Mouse (Mus musculus) myocyte (in vitro differentiated cells): Measurements from ENCODE around the gene Cript. TPM values are rescaled to one million over a fixed set of nuclear protein-coding genes. Genes with fewer than 3 reads are reported as not detected.

Experiments
- H3K27me3 ChIP-seq: one replicate; pipeline ENCODE4 v1.6.1; 2011; ENCODE audit not compliant: control insufficient read depth, insufficient read depth, insufficient read length
- H3K36me3 ChIP-seq: one replicate; pipeline ENCODE4 v1.6.1; 2011; ENCODE audit not compliant: control insufficient read depth, insufficient read depth
- H3K4me2 ChIP-seq: one replicate; pipeline ENCODE4 v1.6.1; 2011; ENCODE audit warnings: low read depth, control low read depth
- H3K4me3 ChIP-seq: one replicate; pipeline ENCODE4 v1.5.1; 2011; ENCODE audit warnings: mild to moderate bottlenecking, control low read depth, moderate library complexity
- H3K79me2 ChIP-seq: one replicate; pipeline ENCODE4 v1.6.1; 2011; ENCODE audit not compliant: control insufficient read depth, insufficient read depth
- H3ac ChIP-seq: one replicate; pipeline ENCODE4 v1.6.1; 2011; ENCODE audit not compliant: control insufficient read depth, insufficient read length
- CEBPB ChIP-seq: IDR thresholded peaks from 2 replicates; pipeline ENCODE4 v1.6.1; 2011; ENCODE audit warnings: mild to moderate bottlenecking, moderate library complexity; ENCODE audit not compliant: poor library complexity, insufficient read depth, severe bottlenecking
- E2F4 ChIP-seq: IDR thresholded peaks from one replicate; pipeline ENCODE4 v1.6.1; 2011; ENCODE audit warnings: mild to moderate bottlenecking, control low read depth, moderate library complexity; ENCODE audit not compliant: insufficient read depth
- MAX ChIP-seq: IDR thresholded peaks from one replicate; pipeline ENCODE4 v1.6.1; 2011; ENCODE audit warnings: low read depth, mild to moderate bottlenecking, control low read depth
- MYOD1 ChIP-seq, 3 experiments: IDR thresholded peaks; one replicate each; pipeline ENCODE4 v1.6.1; 2011; ENCODE audit warnings: control low read depth in 2 of 3, low read depth in 2 of 3, mild to moderate bottlenecking in 2 of 3, moderate library complexity in 1 of 3; ENCODE audit not compliant: insufficient read length in 2 of 3, control insufficient read depth in 1 of 3
- MYOG ChIP-seq, 3 experiments: IDR thresholded peaks; one replicate each; pipeline ENCODE4 v1.6.1; 2011; ENCODE audit warnings: control low read depth in 2 of 3, low read depth in 2 of 3, mild to moderate bottlenecking in 2 of 3; ENCODE audit not compliant: insufficient read length in 2 of 3, control insufficient read depth in 1 of 3, insufficient read depth in 1 of 3
- POLR2A ChIP-seq: IDR thresholded peaks from one replicate; pipeline ENCODE4 v1.6.1; 2011; ENCODE audit warnings: low read depth, mild to moderate bottlenecking, control low read depth, moderate library complexity; ENCODE audit not compliant: insufficient read length
- POLR2AphosphoS2 ChIP-seq: IDR thresholded peaks from one replicate; pipeline ENCODE4 v1.6.1; 2011; ENCODE audit warnings: low read depth, control low read depth; ENCODE audit not compliant: insufficient read length
- REST ChIP-seq: IDR thresholded peaks from one replicate; pipeline ENCODE4 v1.6.1; 2011; ENCODE audit warnings: mild to moderate bottlenecking, control low read depth, moderate library complexity; ENCODE audit not compliant: insufficient read depth, insufficient read length
- SRF ChIP-seq: IDR thresholded peaks from one replicate; pipeline ENCODE4 v1.6.1; 2011; ENCODE audit warnings: low read depth; ENCODE audit not compliant: control insufficient read depth, insufficient read length
- TCF12 ChIP-seq: IDR thresholded peaks from one replicate; pipeline ENCODE4 v1.6.1; 2011; ENCODE audit warnings: mild to moderate bottlenecking, control low read depth; ENCODE audit not compliant: poor library complexity, insufficient read depth, severe bottlenecking
- TCF3 ChIP-seq: IDR thresholded peaks from one replicate; pipeline ENCODE4 v1.6.1; 2011; ENCODE audit warnings: low read depth, control low read depth; ENCODE audit not compliant: insufficient read length
- USF1 ChIP-seq: IDR thresholded peaks from one replicate; pipeline ENCODE4 v1.6.1; 2011; ENCODE audit warnings: low read depth, mild to moderate bottlenecking, control low read depth, moderate library complexity
- polyA plus RNA-seq: library from polyadenylated mRNA; unstranded; fragments of >200 nt; fragmentation: generic; extraction: Trizol; gene quantifications from one replicate; pipeline ENCODE4 v1.2.1, GENCODE M21; 2012; ENCODE audit warnings: missing spikeins

Cript gene
- polyA plus RNA-seq, 1 experiment = 49.1 TPM

- Histone ChIP-seq H3K4me2 (no peak overlapping the region), H3K27me3 (no peaks in the 10 kb centered on the region), H3K36me3 (no peaks in the 10 kb centered on the region), H3K79me2 (no peaks in the 10 kb centered on the region), H3ac (no peak overlapping the region), H3K4me3 (no peak overlapping the region)
- no peak for TF ChIP-seq POLR2A
- TF ChIP-seq TCF12 = no peak
- no peak for TF ChIP-seq SRF
- no peak for TF ChIP-seq TCF3
- TF ChIP-seq REST = no peak
- TF ChIP-seq MYOD1 (IDR thresholded peaks at IDR 0.05; ENCODE audit: control insufficient read depth in 1 of 3, insufficient read length in 2 of 3, low read depth in 2 of 3) = no peak
Measured at GRCm38 (mm10) chr17:87050469-87051175, 25.3 kb downstream of the Cript start.

- no peaks in the 10 kb centered on the region for H3K79me2 ChIP-seq
- H3ac ChIP-seq = no peak overlapping the region
- H3K36me3 ChIP-seq = no peaks in the 10 kb centered on the region
- no peak overlapping the region for H3K4me2 ChIP-seq
- H3K27me3 ChIP-seq = no peaks in the 10 kb centered on the region
- TF ChIP-seq POLR2A (no peak), TCF12 (no peak), MYOG (IDR thresholded peaks at IDR 0.05; ENCODE audit: control insufficient read depth in 1 of 3, insufficient read depth in 1 of 3, insufficient read length in 2 of 3, low read depth in 2 of 3) (no peak), E2F4 (no peak), TCF3 (no peak), MAX (no peak), POLR2AphosphoS2 (no peak), USF1 (no peak), SRF (no peak), MYOD1 (IDR thresholded peaks at IDR 0.05; ENCODE audit: control insufficient read depth in 1 of 3, insufficient read length in 2 of 3, low read depth in 2 of 3) (no peak), CEBPB (no peak), REST (no peak)
- no peak overlapping the region for H3K4me3 ChIP-seq
Measured at GRCm38 (mm10) chr17:87051652-87052051, 26.3 kb downstream of the Cript start.

GRCm38 (mm10) chr17:87052432-87052831 lies 27.1 kb downstream of the Cript start:
- Histone ChIP-seq H3K36me3 (no peaks in the 10 kb centered on the region), H3K4me2 (no peak overlapping the region), H3K79me2 (no peaks in the 10 kb centered on the region), H3K4me3 (no peak overlapping the region), H3K27me3 (no peaks in the 10 kb centered on the region), H3ac (no peak overlapping the region)
- TF ChIP-seq SRF (no peak), CEBPB (no peak), POLR2AphosphoS2 (no peak)

GRCm38 (mm10) chr17:87053921-87054320 lies 28.6 kb downstream of the Cript start:
- no peak overlapping the region for H3K4me3 ChIP-seq
- H3K27me3 ChIP-seq = no peaks in the 10 kb centered on the region
- H3K4me2 ChIP-seq = no peak overlapping the region
- no peaks in the 10 kb centered on the region for H3K79me2 ChIP-seq
- H3K36me3 ChIP-seq = no peaks in the 10 kb centered on the region
- H3ac ChIP-seq = no peak overlapping the region
- TF ChIP-seq MYOG (IDR thresholded peaks at IDR 0.05; ENCODE audit: control insufficient read depth in 1 of 3, insufficient read depth in 1 of 3, insufficient read length in 2 of 3, low read depth in 2 of 3) = no peak
- no peak for TF ChIP-seq USF1
- TF ChIP-seq POLR2A = no peak
- no peak for TF ChIP-seq MAX
- no peak for TF ChIP-seq MYOD1 (IDR thresholded peaks at IDR 0.05; ENCODE audit: control insufficient read depth in 1 of 3, insufficient read length in 2 of 3, low read depth in 2 of 3)
- no peak for TF ChIP-seq REST
- TF ChIP-seq TCF12 = no peak
- TF ChIP-seq POLR2AphosphoS2 = no peak
- no peak for TF ChIP-seq SRF
- TF ChIP-seq E2F4 = no peak
- TF ChIP-seq CEBPB = no peak

- no peaks in the 10 kb centered on the region for H3K36me3 ChIP-seq
- no peak overlapping the region for H3ac ChIP-seq
- H3K4me2 ChIP-seq = peak overlapping the region; percentile 14
- H3K4me3 ChIP-seq = no peak overlapping the region
- H3K79me2 ChIP-seq = no peaks in the 10 kb centered on the region
- TF ChIP-seq CEBPB (no peak), MYOD1 (IDR thresholded peaks at IDR 0.05; ENCODE audit: control insufficient read depth in 1 of 3, insufficient read length in 2 of 3, low read depth in 2 of 3) (no peak), USF1 (no peak), E2F4 (no peak), TCF12 (no peak), MYOG (IDR thresholded peaks at IDR 0.05; ENCODE audit: control insufficient read depth in 1 of 3, insufficient read depth in 1 of 3, insufficient read length in 2 of 3, low read depth in 2 of 3) (no peak), SRF (no peak), MAX (no peak), REST (no peak), POLR2A (no peak), TCF3 (no peak), POLR2AphosphoS2 (no peak)
- no peaks in the 10 kb centered on the region for H3K27me3 ChIP-seq
Measured at GRCm38 (mm10) chr17:87055051-87055459, 29.7 kb downstream of the Cript start.
